Mouse (Mus musculus): ENCODE results near the gene Hba-a1. TPM values are rescaled to one million over a fixed set of nuclear protein-coding genes. Genes with fewer than 3 reads are reported as not detected.
A peak's percentile ranks its signal among the peaks of the same experiment; 100 is the strongest.
"Not testable (repeated sequence)": the region's sequence is repeated elsewhere in the genome, so short reads cannot be mapped to it uniquely, and the experiment has no call there.

Hba-a1 gene
- total RNA-seq, 2 experiments from 2014 or later, result 4,155 to 9,193 TPM

DNA sequence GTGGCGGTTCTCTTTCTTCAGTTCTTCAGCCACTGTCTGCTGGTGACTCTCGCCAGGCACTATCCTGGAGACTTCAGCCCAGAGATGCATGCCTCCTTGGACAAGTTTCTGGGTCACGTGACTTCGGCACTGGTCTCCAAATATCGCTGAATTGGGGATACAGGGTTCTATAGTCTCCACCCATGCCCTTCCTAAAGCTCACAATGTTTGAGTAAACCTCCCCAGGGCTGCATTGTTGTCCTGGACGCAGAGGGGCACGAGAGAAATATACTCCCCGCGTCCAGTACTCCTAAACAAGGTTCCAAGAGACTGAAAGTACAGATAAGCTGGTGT, 4.1 kb downstream of the Hba-a1 start:
- DNase-seq, result peak in 1 of 2 experiments; percentile 8
- intact Hi-C loops (cut with DNase I), result loop anchor here (2.0 to 5.0 kb wide), 2 partner anchors 45 to 105 kb away; no protein-coding TSS in a partner anchor

DNA sequence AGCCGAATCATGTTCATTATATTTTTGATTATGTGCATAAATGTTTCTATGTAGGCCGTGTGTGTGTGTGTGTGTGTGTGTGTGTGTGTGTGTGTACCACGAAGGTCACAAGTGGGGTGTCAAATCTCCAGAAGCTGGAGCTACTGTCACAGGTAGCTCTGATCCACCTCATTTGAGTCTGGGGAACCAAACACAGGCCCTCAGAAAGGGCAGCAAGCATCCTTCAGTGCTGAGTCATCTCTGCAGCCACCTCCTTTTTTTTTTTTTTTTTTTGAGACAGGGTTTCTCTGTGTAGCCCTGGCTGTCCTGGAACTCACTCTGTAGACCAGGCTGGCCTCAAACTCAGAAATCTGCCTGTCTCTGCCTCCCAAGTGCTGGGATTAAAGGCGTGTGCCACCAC, 9.5 kb downstream of the Hba-a1 start:
- DNase-seq; intact Hi-C loops (cut with DNase I): not testable (repeated sequence)

DNA sequence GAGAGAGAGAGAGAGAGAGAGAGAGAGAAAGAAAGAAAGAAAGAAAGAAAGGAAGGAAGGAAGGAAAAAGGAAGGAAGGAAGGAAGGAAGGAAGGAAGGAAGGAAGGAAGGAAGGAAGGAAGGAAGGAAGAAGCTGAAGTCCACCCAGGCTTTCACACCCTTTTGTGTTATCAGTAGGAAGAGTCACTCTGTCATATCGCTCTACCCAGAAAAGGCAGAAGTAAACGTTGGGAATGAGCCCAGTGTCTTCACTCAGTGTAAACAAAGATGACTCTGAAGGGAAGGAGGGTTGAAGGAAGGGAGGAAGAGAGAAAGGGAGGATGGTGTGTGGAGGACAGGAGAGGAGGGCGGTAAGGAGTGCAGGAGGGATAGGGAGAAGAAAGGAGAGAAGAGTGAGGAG, 10.2 kb downstream of the Hba-a1 start:
- intact Hi-C loops (cut with DNase I), result not testable (repeated sequence)

DNA sequence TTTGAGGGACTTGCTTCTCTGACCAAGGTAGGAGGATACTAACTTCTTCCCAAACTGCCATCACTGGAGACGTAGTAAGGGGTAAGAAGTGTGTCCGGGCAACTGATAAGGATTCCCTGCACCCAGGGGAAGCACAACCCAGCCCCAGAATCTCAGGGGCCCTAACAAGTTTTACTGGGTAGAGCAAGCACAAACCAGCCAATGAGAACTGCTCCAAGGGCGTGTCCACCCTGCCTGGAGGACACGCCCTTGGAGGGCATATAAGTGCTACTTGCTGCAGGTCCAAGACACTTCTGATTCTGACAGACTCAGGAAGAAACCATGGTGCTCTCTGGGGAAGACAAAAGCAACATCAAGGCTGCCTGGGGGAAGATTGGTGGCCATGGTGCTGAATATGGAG, 12.9 kb downstream of the Hba-a1 start, which contains the start of gene Hba-a2:
Gene Hba-a2, plus strand, starts transcription at position 287 of the 400 bp plus-strand sequence.
- DNase-seq; intact Hi-C loops (cut with DNase I): not testable (repeated sequence)

More for the DNA sequence above, 10.2 kb downstream of the Hba-a1 start:
- DNase-seq, result not testable (repeated sequence)

DNA sequence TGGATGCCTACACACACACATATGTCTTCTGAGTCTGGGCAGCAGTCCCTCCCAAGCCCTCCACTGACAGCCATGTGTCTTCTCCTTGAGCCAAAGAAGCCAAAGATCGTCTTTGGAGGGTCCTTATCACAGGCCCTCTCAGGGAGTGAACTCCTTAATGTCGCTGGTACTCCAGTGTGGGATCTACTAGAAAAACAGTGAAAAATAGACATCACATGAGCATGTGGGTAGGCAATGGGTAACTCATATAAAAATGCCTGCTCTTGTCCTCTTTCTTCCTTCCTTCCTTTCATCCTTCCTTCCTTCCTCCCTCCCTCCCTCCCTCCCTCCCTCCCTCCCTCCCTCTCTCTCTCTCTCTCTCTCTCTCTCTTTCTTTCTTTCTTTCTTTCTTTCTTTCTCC, 14.1 kb downstream of the Hba-a1 start:
- not testable (repeated sequence) for DNase-seq

DNA sequence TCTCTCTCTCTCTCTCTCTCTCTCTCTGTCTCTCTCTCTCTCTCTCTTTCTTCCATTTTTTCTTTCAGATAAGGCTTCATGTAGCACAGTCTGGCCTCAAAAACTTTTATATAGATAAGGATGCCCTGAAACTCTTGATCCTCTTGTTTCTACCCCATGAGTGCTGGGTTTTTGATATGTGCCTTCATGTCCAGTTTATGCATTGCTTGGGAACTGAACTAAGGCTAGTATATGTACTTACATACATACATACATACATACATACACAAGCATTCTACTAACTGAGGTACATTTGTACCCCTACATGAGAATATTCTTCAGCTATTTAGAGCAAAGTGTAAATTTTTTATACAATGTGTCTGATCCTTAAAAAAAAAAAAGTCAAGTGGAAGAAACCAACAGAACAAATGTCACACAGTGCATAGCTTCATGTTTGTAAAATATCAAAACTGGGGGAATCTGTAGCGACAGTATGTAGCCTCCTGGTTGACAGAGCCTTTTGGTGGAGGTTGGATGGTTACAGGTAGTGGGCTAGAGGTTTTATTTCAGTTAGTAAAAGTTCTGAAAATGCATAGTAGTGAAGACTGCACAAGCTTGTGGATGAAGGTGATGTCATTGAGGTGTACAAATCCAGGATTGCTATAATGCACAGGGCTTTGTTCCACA, 14.7 kb downstream of the Hba-a1 start:
- DNase-seq, result no peak
- intact Hi-C loops (cut with DNase I), result no loop called here

More for the DNA sequence above, 14.1 kb downstream of the Hba-a1 start:
- intact Hi-C loops (cut with DNase I), result not testable (repeated sequence)

DNA sequence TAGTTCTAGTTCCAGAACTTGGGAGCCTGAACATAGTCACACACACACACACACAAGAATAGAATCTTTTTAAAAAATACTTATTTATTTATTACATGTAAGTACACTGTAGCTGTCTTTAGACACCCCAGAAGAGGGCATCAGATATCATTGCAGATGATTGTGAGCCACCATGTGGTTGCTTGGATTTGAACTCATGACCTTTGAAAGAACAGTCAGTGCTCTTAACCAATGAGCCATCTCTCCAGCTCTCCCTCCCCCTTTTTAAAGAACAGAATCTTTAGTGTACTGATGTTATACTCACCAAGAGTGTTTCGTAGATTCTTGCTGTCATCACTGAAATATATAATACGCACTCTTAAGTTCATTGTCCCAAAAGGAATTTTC, 15.2 kb downstream of the Hba-a1 start:
- no peak for DNase-seq
- intact Hi-C loops (cut with DNase I), result no loop called here

DNA sequence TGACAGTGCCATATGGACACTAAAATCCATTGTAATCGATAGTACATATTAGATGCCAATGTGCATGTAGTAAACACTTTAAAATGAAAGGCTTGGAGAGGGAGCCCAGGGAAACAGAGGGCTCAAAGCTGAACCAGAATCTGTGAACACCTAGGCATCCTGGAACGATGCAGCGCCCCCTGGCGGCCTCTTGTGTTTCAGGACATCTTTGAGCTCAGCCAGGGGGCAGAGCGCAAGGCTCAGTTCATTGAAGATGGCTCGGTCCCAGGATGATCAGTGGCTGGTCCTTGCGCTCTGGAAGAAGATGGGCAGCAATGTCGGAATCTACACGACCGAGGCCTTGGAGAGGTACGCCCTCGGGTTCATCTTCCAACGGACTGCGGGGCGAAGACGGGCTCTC, 16.6 kb downstream of the Hba-a1 start, which contains the start of gene Hbq1a:
Gene Hbq1a, plus strand, starts transcription at position 205 of the 400 bp plus-strand sequence.
- DNase-seq, result peak; percentile 56 to 72
- intact Hi-C loops (cut with DNase I), result loop anchor here (5.0 kb wide), 1 partner anchor 118 kb away; no protein-coding TSS in a partner anchor

DNA sequence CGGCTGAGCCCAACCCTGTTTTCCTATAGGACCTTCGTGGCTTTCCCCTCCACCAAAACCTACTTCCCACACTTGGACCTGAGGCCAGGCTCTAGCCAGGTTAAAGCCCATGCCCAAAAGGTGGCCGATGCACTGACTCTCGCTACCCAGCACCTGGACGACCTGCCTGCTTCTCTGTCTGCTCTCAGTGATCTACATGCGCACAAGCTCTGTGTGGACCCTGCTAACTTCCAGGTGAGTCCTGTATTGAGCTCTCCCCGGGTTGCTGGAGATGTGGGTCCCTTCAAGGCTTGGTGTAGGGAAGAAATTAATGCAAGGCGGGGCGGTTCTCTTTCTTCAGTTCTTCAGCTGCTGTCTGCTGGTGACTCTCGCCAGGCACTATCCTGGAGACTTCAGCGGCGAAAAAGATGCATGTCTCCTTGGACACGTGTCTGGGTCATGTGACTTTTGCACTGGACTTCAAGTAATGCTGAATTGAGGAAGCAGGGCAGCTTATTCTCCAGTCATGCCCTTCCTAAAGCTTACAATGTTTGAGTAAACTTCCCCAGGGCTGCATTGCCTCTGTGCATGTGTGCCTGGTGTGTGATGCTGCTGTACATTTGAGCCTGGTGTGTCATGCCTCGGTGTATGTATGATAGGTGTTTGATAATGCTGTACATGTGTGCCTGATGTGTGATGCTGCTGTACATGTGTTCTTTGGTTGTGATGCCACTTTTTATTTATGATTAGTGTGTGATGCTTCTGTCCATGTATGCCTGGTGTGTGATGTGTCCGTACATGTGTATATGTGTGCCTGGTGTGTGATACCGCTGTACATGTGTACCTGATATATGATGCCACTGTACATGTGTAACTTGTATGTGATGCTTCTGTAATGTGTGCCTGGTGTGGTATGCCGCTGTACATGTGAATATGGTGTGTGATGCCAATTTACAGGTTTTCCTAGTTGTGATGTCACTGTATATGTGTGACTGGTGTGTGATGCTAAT, 17.3 kb downstream of the Hba-a1 start:
- intact Hi-C loops (cut with DNase I), result loop anchor here (5.0 kb wide), 1 partner anchor 118 kb away; no protein-coding TSS in a partner anchor
- DNase-seq, result peak in 1 of 2 experiments; percentile 16

DNA sequence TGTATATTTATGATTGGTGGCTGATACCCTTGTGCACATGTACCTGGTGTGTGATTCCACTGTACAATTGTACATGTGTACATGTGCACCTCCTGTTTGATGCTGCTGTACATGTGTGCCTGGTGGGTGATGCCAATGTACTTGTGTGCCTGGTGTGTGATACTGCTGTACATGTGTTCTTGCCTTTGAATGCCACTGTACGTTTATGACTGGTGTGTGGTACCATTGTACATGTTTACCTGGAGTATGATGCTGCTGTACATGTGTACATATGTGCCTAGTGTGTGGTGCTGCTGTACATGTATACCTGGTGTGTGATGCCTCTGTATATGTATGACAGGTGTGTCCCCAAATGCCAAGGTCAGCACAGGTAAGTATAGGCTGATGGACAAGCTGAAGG, 18.2 kb downstream of the Hba-a1 start:
- intact Hi-C loops (cut with DNase I), result loop anchor here (5.0 kb wide), 1 partner anchor 119 kb away; no protein-coding TSS in a partner anchor
- no peak for DNase-seq

DNA sequence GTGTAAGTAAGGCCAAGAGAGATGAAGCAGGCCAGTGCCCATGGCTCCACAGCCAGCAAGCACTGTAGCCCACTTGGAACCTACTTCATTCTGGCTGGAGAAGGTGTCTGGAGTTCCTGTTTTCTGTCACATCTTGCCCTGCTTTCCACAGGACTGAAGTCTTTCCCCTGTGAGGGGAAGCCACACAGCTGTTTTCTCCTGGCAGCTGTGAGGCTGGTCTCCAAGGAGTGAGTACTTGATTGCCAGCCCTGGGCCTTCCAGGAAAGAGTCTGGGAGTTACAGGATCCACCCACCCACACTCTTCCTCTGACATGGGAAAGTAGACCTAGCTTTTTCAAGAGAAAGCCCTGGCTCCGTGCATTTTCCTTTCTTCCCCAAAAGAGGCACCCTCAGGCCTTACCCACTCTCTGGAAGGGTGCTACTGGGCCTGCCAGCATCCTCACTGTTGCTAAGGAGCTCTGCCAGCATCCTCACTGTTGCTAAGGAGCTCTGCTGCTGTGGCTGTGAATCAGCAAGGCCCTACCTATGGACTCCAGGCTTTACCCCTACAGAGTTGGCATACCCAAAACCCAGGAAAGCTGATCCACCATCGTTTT, 19.6 kb downstream of the Hba-a1 start:
- peak; percentile 48 to 58 for DNase-seq
- intact Hi-C loops (cut with DNase I), result loop anchor here (5.0 kb wide), 1 partner anchor 121 kb away; no protein-coding TSS in a partner anchor

DNA sequence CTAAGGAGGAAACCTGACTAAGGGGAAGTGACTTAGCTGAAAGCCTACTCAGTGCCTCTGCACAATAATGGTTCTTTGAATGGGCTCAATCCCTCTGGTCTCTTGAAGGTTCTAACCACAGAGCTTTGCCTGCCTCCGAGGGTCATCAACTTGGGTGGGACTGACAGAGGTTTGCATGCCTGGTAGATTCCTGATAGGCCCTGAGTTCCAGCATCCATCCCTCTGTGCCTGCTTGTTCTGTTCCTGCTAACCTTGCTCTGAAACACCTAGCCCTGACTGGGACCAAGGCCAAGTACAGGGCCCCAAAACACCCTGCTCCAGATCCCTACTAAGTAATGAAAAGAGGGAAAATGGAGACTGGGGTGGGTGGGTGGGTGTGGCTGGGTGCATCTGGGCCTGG, 20.1 kb downstream of the Hba-a1 start:
- no peak for DNase-seq
- intact Hi-C loops (cut with DNase I), result loop anchor here (5.0 kb wide), 1 partner anchor 121 kb away; no protein-coding TSS in a partner anchor

DNA sequence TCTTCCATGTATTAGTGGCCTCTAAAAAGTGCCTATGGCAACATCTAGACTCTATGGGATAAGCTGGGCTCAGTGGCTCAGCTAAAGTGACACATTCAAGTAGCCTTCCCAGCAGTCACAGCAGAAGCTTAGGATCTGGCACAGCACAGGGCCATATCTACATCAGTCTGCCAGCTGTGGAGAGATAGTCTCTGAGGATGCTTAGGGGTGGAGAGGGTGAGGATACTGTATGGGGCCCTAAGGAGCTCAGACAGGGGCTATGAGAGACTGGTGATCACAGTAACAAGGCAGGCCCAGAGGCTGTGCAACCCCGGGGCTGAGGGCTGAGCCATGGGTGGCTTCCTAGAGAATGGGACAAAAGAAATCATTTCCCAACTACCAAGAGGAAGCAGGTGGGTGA, 23.7 kb downstream of the Hba-a1 start:
- DNase-seq, result no peak
- intact Hi-C loops (cut with DNase I), result no loop called here

DNA sequence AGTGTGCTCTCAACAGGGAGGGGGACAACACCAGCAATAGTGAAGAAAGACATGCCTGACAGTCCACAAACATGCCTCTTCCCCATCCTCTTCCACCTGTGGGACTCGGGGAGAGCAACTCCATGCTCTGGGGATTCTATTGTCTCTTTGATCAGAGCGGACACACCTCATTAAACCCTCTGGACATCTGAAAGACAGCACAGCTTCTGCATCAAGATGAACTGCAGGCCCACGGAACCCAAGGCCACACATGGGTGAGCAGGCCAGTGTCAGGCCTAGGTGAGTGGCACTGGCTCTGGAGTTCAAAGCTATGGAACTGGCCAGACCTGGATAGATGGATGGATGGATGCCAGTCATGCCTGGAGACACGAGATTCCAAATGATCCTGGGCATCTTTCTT, 26.1 kb downstream of the Hba-a1 start:
- intact Hi-C loops (cut with DNase I), result no loop called here
- DNase-seq, result no peak

DNA sequence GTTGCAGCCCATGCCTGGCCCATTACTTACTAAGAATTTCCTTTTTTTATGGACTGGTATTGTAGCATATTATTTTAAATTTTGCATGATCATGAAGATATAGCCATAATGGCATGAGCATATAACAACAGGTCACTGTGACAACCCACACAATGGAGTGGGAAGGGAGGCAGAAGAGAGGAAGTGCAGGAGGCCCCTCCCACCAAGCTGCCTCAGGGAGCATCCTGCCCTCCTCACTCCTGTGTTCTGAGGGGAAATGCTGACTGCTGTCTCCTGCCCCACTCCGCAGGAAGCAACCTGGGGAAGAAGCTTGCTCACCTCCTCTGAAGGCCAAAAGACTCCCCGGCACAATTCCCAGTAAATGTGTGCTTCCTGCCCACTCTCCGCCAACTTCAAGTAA, 26.6 kb downstream of the Hba-a1 start:
- intact Hi-C loops (cut with DNase I), result no loop called here

DNA sequence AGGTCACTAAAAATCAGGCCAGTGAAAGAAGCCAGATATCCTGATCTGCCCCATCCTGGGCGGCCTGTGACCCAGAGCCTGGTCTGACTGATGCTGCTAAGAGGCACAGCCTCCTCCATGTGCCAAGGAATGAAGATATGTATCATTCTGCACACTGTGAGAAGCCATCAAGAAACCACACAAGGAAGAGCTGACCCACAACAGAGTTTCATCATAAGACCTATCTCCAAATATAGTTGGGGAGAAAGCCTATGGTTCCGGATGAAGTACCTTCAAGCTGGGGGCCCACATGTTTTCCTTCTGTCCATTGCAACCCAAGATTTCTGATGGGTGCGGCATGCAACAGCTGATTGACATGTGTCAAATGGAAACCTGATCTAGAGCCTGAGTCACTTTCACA, 32.7 kb downstream of the Hba-a1 start:
- no peak for DNase-seq
- intact Hi-C loops (cut with DNase I), result no loop called here

More for the DNA sequence above, 26.6 kb downstream of the Hba-a1 start:
- DNase-seq, result no peak

DNA sequence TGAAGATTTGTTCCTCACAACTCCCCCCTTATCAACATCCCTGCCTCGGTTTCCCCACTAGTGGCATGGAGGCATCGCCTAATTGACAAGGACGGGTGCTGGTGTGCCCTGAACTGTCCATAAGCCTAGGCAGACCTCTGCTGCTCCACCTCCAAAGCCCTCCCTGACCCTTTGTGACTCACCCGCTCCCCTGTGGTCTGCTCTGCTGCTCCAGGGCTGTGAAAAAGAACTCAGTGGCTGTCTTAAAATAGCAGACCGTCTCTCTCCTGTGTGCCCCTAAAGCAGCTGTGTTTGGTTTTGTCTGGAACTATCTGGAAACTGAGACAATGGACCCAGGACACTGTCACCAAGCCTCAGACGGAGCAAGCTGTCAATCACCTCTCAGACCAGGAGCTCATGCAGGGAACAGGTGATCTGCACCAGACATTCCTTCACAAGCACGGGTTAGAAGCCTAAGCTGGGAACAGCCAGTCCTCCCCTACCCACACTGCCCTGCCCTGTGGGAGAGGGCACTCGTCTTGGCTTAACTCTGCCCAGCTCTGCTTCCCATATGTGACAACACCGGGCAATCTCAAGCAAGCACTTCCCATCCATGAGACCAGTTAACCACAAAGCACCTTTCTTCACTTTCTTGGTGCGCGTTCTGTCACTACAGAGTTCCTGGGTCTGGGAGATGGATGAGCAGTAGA, 37.3 kb downstream of the Hba-a1 start:
- DNase-seq, result no peak
- intact Hi-C loops (cut with DNase I), result no loop called here

DNA sequence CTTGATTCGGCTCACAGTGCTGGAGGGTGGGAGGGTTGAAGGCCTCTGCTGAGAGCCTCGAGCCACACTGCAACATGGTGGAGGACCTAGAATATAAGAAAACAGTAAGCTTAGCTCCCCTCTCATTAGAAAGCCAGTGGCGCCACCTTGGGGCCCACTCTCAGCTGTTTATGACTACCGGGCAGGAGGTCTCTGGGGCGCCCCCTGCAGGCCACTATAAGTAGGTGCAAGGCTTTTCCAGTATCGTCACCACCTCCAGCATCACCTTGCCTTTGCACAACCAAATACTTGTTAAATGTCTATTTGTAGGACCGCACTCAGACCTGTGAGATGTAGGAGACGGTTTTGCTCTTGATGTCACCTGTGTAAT, 37.9 kb downstream of the Hba-a1 start:
- intact Hi-C loops (cut with DNase I), result no loop called here
- peak; percentile 65 to 73 for DNase-seq

DNA sequence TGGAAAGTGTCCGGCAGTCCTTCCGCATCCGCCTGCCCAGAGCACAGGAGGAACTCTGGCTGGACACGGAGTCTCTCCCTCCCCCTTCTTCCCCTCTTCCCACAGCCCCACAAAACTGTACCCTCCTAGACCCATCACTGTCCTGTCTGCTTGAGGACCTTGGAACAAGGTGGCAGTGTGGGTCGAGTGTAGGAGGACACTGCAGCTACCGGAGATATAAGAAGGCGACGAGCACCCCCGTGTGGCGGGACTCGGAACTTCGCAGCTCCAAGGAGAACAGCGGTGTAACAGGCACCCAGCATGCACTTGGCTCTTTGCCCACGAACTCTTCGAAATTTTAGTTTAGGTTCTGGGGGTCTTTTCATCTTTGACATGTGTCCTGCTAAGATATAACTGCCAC, 41.3 kb downstream of the Hba-a1 start:
- peak; percentile 89 to 93 for DNase-seq
- intact Hi-C loops (cut with DNase I), result no loop called here

DNA sequence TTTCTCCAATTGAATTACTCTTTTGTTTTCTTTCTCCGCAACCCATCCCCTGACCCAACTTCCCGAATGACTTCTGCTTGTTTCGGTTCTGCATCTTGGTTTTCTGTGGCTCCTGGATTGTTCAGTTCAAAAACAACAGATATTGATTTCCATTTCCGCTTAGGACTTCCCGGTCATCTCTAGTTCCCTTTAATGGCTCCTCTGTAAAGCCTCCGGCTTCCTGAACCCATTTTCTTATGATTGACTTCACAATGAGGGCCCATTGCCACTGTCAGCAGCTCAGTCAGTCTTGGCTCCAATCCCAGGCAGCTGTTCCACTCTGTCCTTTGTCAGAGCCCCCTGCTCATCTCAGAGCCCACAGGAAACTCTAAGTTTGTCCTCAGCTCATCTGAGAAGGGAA, 47.8 kb downstream of the Hba-a1 start:
- peak; percentile 54 for DNase-seq
- intact Hi-C loops (cut with DNase I), result loop anchor here (1.0 kb wide), 1 partner anchor 8 kb away; no protein-coding TSS in a partner anchor

All from heart, postnatal 10 days (tissue).